ENCODE assay signal across 23 mouse cellular contexts in the genomic region with DNA sequence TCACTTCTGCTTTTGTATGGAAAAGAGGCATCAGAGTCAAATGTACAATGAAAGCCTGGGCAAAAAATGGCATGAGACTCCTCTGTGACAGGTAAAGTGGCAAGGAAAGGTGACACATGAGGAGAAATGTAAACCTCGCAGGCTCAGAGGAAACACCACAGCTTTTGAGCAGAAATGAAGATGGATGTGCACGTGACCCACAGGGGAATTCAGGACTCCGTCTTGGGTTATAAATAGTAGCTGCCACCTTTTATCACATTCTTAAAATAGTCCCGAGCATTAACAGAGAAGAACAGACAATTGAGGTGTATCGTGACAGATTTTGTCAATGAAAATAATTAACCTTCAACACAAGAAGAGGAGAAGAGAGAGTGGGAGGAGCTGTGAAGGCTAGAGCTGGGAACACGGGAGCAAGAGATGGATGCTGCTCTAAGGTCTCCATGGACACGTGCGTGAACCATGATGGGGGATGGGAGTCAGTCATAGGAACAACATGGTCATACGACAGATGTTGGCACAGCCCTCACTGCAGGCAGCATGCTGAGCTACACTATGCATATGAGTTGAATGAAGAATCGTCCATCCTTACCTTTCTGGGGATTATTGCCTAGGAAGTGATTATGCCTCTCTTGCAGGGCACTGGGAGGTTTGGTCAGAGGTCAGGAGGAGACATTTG.
DNase-seq lines count a peak whose midpoint lies in the region; ATAC-seq and TF ChIP-seq lines count a peak whose summit lies in the region.
"Had no signal": no experiment of that assay in that cellular context is flagged by ENCODE, and none has a peak within 500 bp of the region (broad histone marks: within the 10 kb centered on the region; RNA-seq: fewer than 3 reads in every experiment).

No protein-coding gene starts in this region.

- H3K9me3 ChIP-seq in forebrain, postnatal 0 days (ENCODE audit: low read length), result no peaks in the 10 kb centered on the region
- H3K9me3 ChIP-seq in forebrain, embryonic 16.5 days (ENCODE audit: control insufficient read depth, low read length), result no peaks in the 10 kb centered on the region
- H3K9me3 ChIP-seq in hindbrain, embryonic 15.5 days, result no peaks in the 10 kb centered on the region
- no peaks in the 10 kb centered on the region for H3K9me3 ChIP-seq in hindbrain, embryonic 14.5 days (ENCODE audit: control insufficient read depth, low read length)
- H3K9me3 ChIP-seq in heart, embryonic 16.5 days (replicated peaks; ENCODE audit: control insufficient read depth, low read length), result no peaks in the 10 kb centered on the region
- H3K9me3 ChIP-seq in lung, postnatal 0 days (ENCODE audit: low read length), result no peaks in the 10 kb centered on the region
- H3K9me3 ChIP-seq: embryonic facial prominence, embryonic 10.5 days; limb, embryonic 13.5 days; liver, embryonic 13.5 days; midbrain, embryonic 12.5 days; neural tube, embryonic 13.5 days had no signal

- H3K27ac ChIP-seq in forebrain, postnatal 0 days (ENCODE audit: low read depth, low read length), result no peak overlapping the region
- no peak overlapping the region for H3K27ac ChIP-seq in forebrain, embryonic 16.5 days (ENCODE audit: low read length)
- no peak overlapping the region for H3K27ac ChIP-seq in hindbrain, embryonic 15.5 days (replicated peaks)
- no peak overlapping the region for H3K27ac ChIP-seq in hindbrain, embryonic 14.5 days
- H3K27ac ChIP-seq in heart, embryonic 16.5 days (ENCODE audit: low read length), result no peak overlapping the region
- no peak overlapping the region for H3K27ac ChIP-seq in lung, postnatal 0 days (ENCODE audit: low read length)
- H3K27ac ChIP-seq: embryonic facial prominence, embryonic 10.5 days; limb, embryonic 13.5 days; liver, embryonic 13.5 days; midbrain, embryonic 12.5 days; neural tube, embryonic 13.5 days had no signal

- H3K9ac ChIP-seq in forebrain, postnatal 0 days, result no peak overlapping the region
- H3K9ac ChIP-seq in forebrain, embryonic 16.5 days (replicated peaks; ENCODE audit: low read depth, low read length), result no peak overlapping the region
- H3K9ac ChIP-seq in hindbrain, embryonic 15.5 days, result no peak overlapping the region
- H3K9ac ChIP-seq in hindbrain, embryonic 14.5 days, result no peak overlapping the region
- H3K9ac ChIP-seq in heart, embryonic 16.5 days (ENCODE audit: low read length), result no peak overlapping the region
- no peak overlapping the region for H3K9ac ChIP-seq in lung, postnatal 0 days (replicated peaks; ENCODE audit: low read depth)
- H3K9ac ChIP-seq: limb, embryonic 13.5 days; liver, embryonic 13.5 days; lung, embryonic 14.5 days; midbrain, embryonic 12.5 days; neural tube, embryonic 13.5 days had no signal

- H3K4me1 ChIP-seq in forebrain, postnatal 0 days (ENCODE audit: insufficient read depth), result no peaks in the 10 kb centered on the region
- H3K4me1 ChIP-seq in forebrain, embryonic 16.5 days (replicated peaks; ENCODE audit: control insufficient read depth, insufficient read depth, low read length), result 0 out of 2 replicates have a peak, but pooled peaks cover 2% of the 10 kb centered on the region
- H3K4me1 ChIP-seq in hindbrain, embryonic 15.5 days (replicated peaks), result no peaks in the 10 kb centered on the region; the same call in 1 of the 2 replicates
- peaks cover 5% of the 10 kb centered on the region; the same call in 1 of the 2 replicates for H3K4me1 ChIP-seq in hindbrain, embryonic 14.5 days (replicated peaks; ENCODE audit: control insufficient read depth, insufficient read depth, low read length)
- peaks cover 7% of the 10 kb centered on the region for H3K4me1 ChIP-seq in heart, embryonic 16.5 days (ENCODE audit: control insufficient read depth, insufficient read depth, low read length)
- no peaks in the 10 kb centered on the region for H3K4me1 ChIP-seq in lung, postnatal 0 days (ENCODE audit: insufficient read depth, low read depth, low read length)
- H3K4me1 ChIP-seq: embryonic facial prominence, embryonic 10.5 days; limb, embryonic 13.5 days; liver, embryonic 13.5 days; midbrain, embryonic 12.5 days had no signal

- no peak overlapping the region for H3K4me3 ChIP-seq in forebrain, postnatal 0 days (ENCODE audit: low read depth, low read length)
- H3K4me3 ChIP-seq in forebrain, embryonic 16.5 days (replicated peaks; ENCODE audit: low read length), result no peak overlapping the region
- H3K4me3 ChIP-seq in hindbrain, embryonic 15.5 days, result no peak overlapping the region
- no peak overlapping the region for H3K4me3 ChIP-seq in hindbrain, embryonic 14.5 days (replicated peaks; ENCODE audit: low read length)
- peak overlapping the region; percentile 18; the same call in 1 of the 2 replicates for H3K4me3 ChIP-seq in heart, embryonic 16.5 days (ENCODE audit: low read length)
- no peak overlapping the region for H3K4me3 ChIP-seq in lung, postnatal 0 days (ENCODE audit: low read depth, low read length)
- H3K4me3 ChIP-seq: embryonic facial prominence, embryonic 10.5 days; limb, embryonic 13.5 days; liver, embryonic 13.5 days; midbrain, embryonic 12.5 days; neural tube, embryonic 13.5 days had no signal

- H3K4me2 ChIP-seq in forebrain, postnatal 0 days (ENCODE audit: low read depth), result no peak overlapping the region
- no peak overlapping the region for H3K4me2 ChIP-seq in forebrain, embryonic 16.5 days (ENCODE audit: low read length)
- no peak overlapping the region for H3K4me2 ChIP-seq in hindbrain, embryonic 15.5 days
- H3K4me2 ChIP-seq in hindbrain, embryonic 14.5 days (replicated peaks), result no peak overlapping the region
- H3K4me2 ChIP-seq in heart, embryonic 16.5 days (ENCODE audit: low read depth, low read length), result peak overlapping the region; percentile 48; the same call in 1 of the 2 replicates
- no peak overlapping the region for H3K4me2 ChIP-seq in lung, postnatal 0 days (replicated peaks; ENCODE audit: low read depth, low read length)
- H3K4me2 ChIP-seq: limb, embryonic 13.5 days; liver, embryonic 13.5 days; lung, embryonic 14.5 days; midbrain, embryonic 12.5 days; neural tube, embryonic 13.5 days had no signal

- no peak for TF ChIP-seq EP300 in lung, postnatal 0 days (IDR thresholded peaks at IDR 0.05)

- H3K27me3 ChIP-seq in forebrain, postnatal 0 days (ENCODE audit: insufficient read depth, low read length), result no peaks in the 10 kb centered on the region
- H3K27me3 ChIP-seq in forebrain, embryonic 16.5 days (replicated peaks; ENCODE audit: control insufficient read depth, insufficient read depth, low read length), result no peaks in the 10 kb centered on the region
- no peaks in the 10 kb centered on the region for H3K27me3 ChIP-seq in hindbrain, embryonic 15.5 days
- H3K27me3 ChIP-seq in hindbrain, embryonic 14.5 days (ENCODE audit: control insufficient read depth, insufficient read depth, low read length), result no peaks in the 10 kb centered on the region
- no peaks in the 10 kb centered on the region for H3K27me3 ChIP-seq in heart, embryonic 16.5 days (ENCODE audit: control insufficient read depth, insufficient read depth, low read length)
- no peaks in the 10 kb centered on the region for H3K27me3 ChIP-seq in lung, postnatal 0 days (replicated peaks; ENCODE audit: insufficient read depth, low read length)
- H3K27me3 ChIP-seq: limb, embryonic 13.5 days; liver, embryonic 13.5 days; midbrain, embryonic 12.5 days; neural tube, embryonic 13.5 days had no signal

- peak; percentile 51; the same call in 1 of the 2 replicates for ATAC-seq in forebrain, postnatal 0 days
- ATAC-seq in forebrain, embryonic 16.5 days, result no peak
- peak; percentile 23; the same call in 1 of the 2 replicates for ATAC-seq in hindbrain, embryonic 15.5 days (ENCODE audit: low FRiP score, low read depth)
- ATAC-seq in hindbrain, embryonic 14.5 days (ENCODE audit: low FRiP score), result no peak
- peak; percentile 14; the same call in 1 of the 2 replicates for ATAC-seq in heart, embryonic 16.5 days (replicated peaks; ENCODE audit: extremely low read depth, insufficient read depth, low FRiP score)
- no peak for ATAC-seq in lung, postnatal 0 days
- ATAC-seq: forebrain, embryonic 14.5 days had no signal

- TF ChIP-seq CTCF in forebrain, postnatal 0 days (IDR thresholded peaks at IDR 0.05; ENCODE audit: low read depth), result no peak
- TF ChIP-seq CTCF in lung, postnatal 0 days (IDR thresholded peaks at IDR 0.05), result no peak

- WGBS in forebrain, postnatal 0 days, result 71% methylated on average over 10 of the region's 10 CpGs
- 76% methylated on average over 10 of the region's 10 CpGs for WGBS in forebrain, embryonic 16.5 days
- WGBS in hindbrain, embryonic 15.5 days, result 60% methylated on average over 10 of the region's 10 CpGs
- WGBS in hindbrain, embryonic 14.5 days, result 60% methylated on average over 10 of the region's 10 CpGs
- WGBS in heart, embryonic 16.5 days, result 37% methylated on average over 10 of the region's 10 CpGs
- WGBS in lung, postnatal 0 days, result 35% methylated on average over 10 of the region's 10 CpGs

- no peak for DNase-seq in forebrain, postnatal 0 days
- no peak for DNase-seq in hindbrain, embryonic 14.5 days (ENCODE audit: low spot score)
- DNase-seq in layer of hippocampus, postnatal 25 days (ENCODE audit: extremely low spot score in 1 of 2, low spot score in 1 of 2), result no peak
- no peak for DNase-seq in lung, postnatal 0 days (ENCODE audit: low spot score)
- DNase-seq: adrenal gland, postnatal 36 days; cerebellum, adult 8-10 months; kidney, adult 18-20 months; kidney, postnatal 10 days; layer of hippocampus, postnatal 36 days; liver, embryonic 13.5 days; lung, embryonic 14.5 days; lung, postnatal 4 days; right cerebral cortex, adult 18-20 months; spleen, adult 18-20 months; thymus, postnatal 36 days had no signal

- H3K36me3 ChIP-seq in forebrain, postnatal 0 days (ENCODE audit: insufficient read depth), result no peaks in the 10 kb centered on the region
- no peaks in the 10 kb centered on the region for H3K36me3 ChIP-seq in forebrain, embryonic 16.5 days (ENCODE audit: control insufficient read depth, insufficient read depth)
- no peaks in the 10 kb centered on the region for H3K36me3 ChIP-seq in hindbrain, embryonic 15.5 days
- no peaks in the 10 kb centered on the region for H3K36me3 ChIP-seq in hindbrain, embryonic 14.5 days (replicated peaks; ENCODE audit: control insufficient read depth, insufficient read depth)
- H3K36me3 ChIP-seq in heart, embryonic 16.5 days (ENCODE audit: control insufficient read depth, insufficient read depth), result no peaks in the 10 kb centered on the region
- H3K36me3 ChIP-seq in lung, postnatal 0 days (ENCODE audit: insufficient read depth, low read length), result no peaks in the 10 kb centered on the region
- H3K36me3 ChIP-seq: embryonic facial prominence, embryonic 10.5 days; limb, embryonic 13.5 days; liver, embryonic 13.5 days; midbrain, embryonic 12.5 days; neural tube, embryonic 13.5 days had no signal

Comparison
In these comparisons a context has a peak if more than half of its experiments do, and no peak if none do; other contexts are left out.
1. ATAC-seq: peak in forebrain, postnatal 0 days (single experiment), hindbrain, embryonic 15.5 days (single experiment) and heart, embryonic 16.5 days (single experiment); none in forebrain, embryonic 16.5 days (single experiment), hindbrain, embryonic 14.5 days (single experiment) and lung, postnatal 0 days (single experiment).